Mouse (Mus musculus): ENCODE data around the gene Gldc. TPM values are rescaled to one million over a fixed set of nuclear protein-coding genes. Genes with fewer than 3 reads are reported as not detected.
A peak's percentile ranks its signal among the peaks of the same experiment; 100 is the strongest.
"Not testable (repeated sequence)": the region's sequence is repeated elsewhere in the genome, so short reads cannot be mapped to it uniquely, and the experiment has no call there.

Gene Gldc
- polyA plus RNA-seq (2015; fragmentation: Nextera tagmentation; extraction: Ambion mirVana) = 0.07 and 0.10 TPM in 2 replicates

- no peak within 1 kb of the TSS for H3K9ac ChIP-seq (replicated peaks; ENCODE audit: low read depth)
- TF ChIP-seq CTCF (IDR thresholded peaks at IDR 0.05) = no peak
- TF ChIP-seq EP300 (IDR thresholded peaks at IDR 0.05) = no peak
- H3K27ac ChIP-seq (ENCODE audit: low read length) = no peak within 1 kb of the TSS
- H3K4me2 ChIP-seq (replicated peaks; ENCODE audit: low read depth, low read length) = peak within 1 kb of the TSS; percentile 75
- no peaks in the 10 kb centered on the region for H3K9me3 ChIP-seq (ENCODE audit: low read length)
- ATAC-seq = peak; percentile 74
- WGBS = 2% methylated on average over 11 of the region's 53 CpGs
- peak within 1 kb of the TSS; percentile 46 for H3K4me3 ChIP-seq (ENCODE audit: low read depth, low read length)
- peak; percentile 32 for DNase-seq (ENCODE audit: low spot score)
- no peaks in the 10 kb centered on the region for H3K36me3 ChIP-seq (ENCODE audit: insufficient read depth, low read length)
- H3K27me3 ChIP-seq (replicated peaks; ENCODE audit: insufficient read depth, low read length) = 0 out of 2 replicates have a peak, but pooled peaks cover 25% of the 10 kb centered on the region
- no peaks in the 10 kb centered on the region; the same call in none of the 2 replicates for H3K4me1 ChIP-seq (ENCODE audit: insufficient read depth, low read depth, low read length)
Measured at GRCm38 (mm10) chr19:30174919-30175571, at the start of gene Gldc. Gene Gldc (minus strand): TSS chr19:30175429.

- not testable (repeated sequence) for DNase-seq (ENCODE audit: low spot score); H3K4me1 ChIP-seq (ENCODE audit: insufficient read depth, low read depth, low read length); H3K27ac ChIP-seq (ENCODE audit: low read length); H3K36me3 ChIP-seq (ENCODE audit: insufficient read depth, low read length); H3K9me3 ChIP-seq (ENCODE audit: low read length); H3K9ac ChIP-seq (replicated peaks; ENCODE audit: low read depth); H3K4me3 ChIP-seq (ENCODE audit: low read depth, low read length); H3K4me2 ChIP-seq (replicated peaks; ENCODE audit: low read depth, low read length); H3K27me3 ChIP-seq (replicated peaks; ENCODE audit: insufficient read depth, low read length); ATAC-seq
- 39% methylated on average over 8 of the region's 8 CpGs for WGBS
Measured at GRCm38 (mm10) chr19:30222593-30222992, 47.4 kb upstream of the Gldc start.

DNA sequence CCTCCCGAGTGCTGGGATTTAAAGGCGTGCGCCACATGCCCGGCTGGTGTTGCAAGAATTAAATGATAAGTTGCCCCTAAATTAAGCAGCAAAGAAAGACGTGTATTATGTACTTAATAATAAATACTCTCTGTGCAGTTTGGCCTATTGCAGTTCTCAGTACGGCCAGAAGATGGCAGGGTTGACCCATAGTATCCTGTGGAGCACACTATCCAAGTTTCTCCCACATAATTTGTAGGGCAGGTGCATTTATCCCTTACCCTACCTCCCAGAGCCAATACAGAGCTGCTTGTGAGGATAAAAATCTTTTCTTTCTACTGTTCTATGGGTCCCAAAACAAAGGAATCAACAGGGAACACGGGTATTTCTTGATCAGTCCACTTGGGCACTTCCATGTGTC is 42.1 kb upstream of the Gldc start:
- H3K4me2 ChIP-seq (replicated peaks; ENCODE audit: low read depth, low read length) = no peak overlapping the region
- DNase-seq (ENCODE audit: low spot score) (peak; percentile 33), ATAC-seq (0 out of 2 replicates have a peak, but pooled peaks have one; percentile 16)
- H3K36me3 ChIP-seq (ENCODE audit: insufficient read depth, low read length) = no peaks in the 10 kb centered on the region
- TF ChIP-seq CTCF (IDR thresholded peaks at IDR 0.05) = peak; percentile 86
- TF ChIP-seq EP300 (IDR thresholded peaks at IDR 0.05) = no peak
- no peaks in the 10 kb centered on the region for H3K4me1 ChIP-seq (ENCODE audit: insufficient read depth, low read depth, low read length)
- H3K4me3 ChIP-seq (ENCODE audit: low read depth, low read length) = no peak overlapping the region
- H3K27ac ChIP-seq (ENCODE audit: low read length) = no peak overlapping the region
- WGBS = 18% methylated on average over 7 of the region's 7 CpGs
- H3K9me3 ChIP-seq (ENCODE audit: low read length) = no peaks in the 10 kb centered on the region
- no peaks in the 10 kb centered on the region for H3K27me3 ChIP-seq (replicated peaks; ENCODE audit: insufficient read depth, low read length)
- no peak overlapping the region for H3K9ac ChIP-seq (replicated peaks; ENCODE audit: low read depth)

DNA sequence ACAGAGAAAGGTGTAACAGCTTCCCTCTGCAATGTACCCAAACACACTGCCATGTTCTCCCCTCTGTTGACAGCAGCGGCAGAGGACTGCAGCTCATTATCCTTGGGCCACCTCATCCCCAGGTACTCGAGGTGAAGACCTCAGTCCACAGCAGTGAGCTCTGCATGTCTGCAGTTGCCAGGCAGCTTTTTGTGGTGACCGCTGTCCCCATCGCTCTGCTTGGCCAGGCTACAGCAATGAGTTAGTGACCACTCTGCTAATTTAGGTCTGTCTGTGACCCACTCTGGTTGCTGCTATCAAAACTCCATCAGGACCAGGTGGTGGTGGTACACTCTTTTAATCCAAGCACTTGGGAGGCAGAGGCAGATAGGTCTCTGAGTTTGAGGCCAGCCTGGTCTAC is 41.0 kb upstream of the Gldc start:
- H3K27ac ChIP-seq (ENCODE audit: low read length) = no peak overlapping the region
- no peaks in the 10 kb centered on the region for H3K27me3 ChIP-seq (replicated peaks; ENCODE audit: insufficient read depth, low read length)
- H3K36me3 ChIP-seq (ENCODE audit: insufficient read depth, low read length) = no peaks in the 10 kb centered on the region
- ATAC-seq (no peak), DNase-seq (ENCODE audit: low spot score) (no peak)
- H3K4me2 ChIP-seq (replicated peaks; ENCODE audit: low read depth, low read length) = no peak overlapping the region
- no peaks in the 10 kb centered on the region for H3K4me1 ChIP-seq (ENCODE audit: insufficient read depth, low read depth, low read length)
- no peak for TF ChIP-seq EP300 (IDR thresholded peaks at IDR 0.05)
- H3K9ac ChIP-seq (replicated peaks; ENCODE audit: low read depth) = no peak overlapping the region
- WGBS = 66% methylated on average over 4 of the region's 4 CpGs
- no peak overlapping the region for H3K4me3 ChIP-seq (ENCODE audit: low read depth, low read length)
- H3K9me3 ChIP-seq (ENCODE audit: low read length) = no peaks in the 10 kb centered on the region

- WGBS = 65% methylated on average over 2 of the region's 2 CpGs
- not testable (repeated sequence) for H3K4me2 ChIP-seq (replicated peaks; ENCODE audit: low read depth, low read length); H3K27ac ChIP-seq (ENCODE audit: low read length); DNase-seq (ENCODE audit: low spot score); H3K27me3 ChIP-seq (replicated peaks; ENCODE audit: insufficient read depth, low read length); ATAC-seq; H3K9me3 ChIP-seq (ENCODE audit: low read length); H3K9ac ChIP-seq (replicated peaks; ENCODE audit: low read depth); H3K4me3 ChIP-seq (ENCODE audit: low read depth, low read length); H3K36me3 ChIP-seq (ENCODE audit: insufficient read depth, low read length); H3K4me1 ChIP-seq (ENCODE audit: insufficient read depth, low read depth, low read length)
Measured at GRCm38 (mm10) chr19:30215736-30216135, 40.5 kb upstream of the Gldc start.

DNA sequence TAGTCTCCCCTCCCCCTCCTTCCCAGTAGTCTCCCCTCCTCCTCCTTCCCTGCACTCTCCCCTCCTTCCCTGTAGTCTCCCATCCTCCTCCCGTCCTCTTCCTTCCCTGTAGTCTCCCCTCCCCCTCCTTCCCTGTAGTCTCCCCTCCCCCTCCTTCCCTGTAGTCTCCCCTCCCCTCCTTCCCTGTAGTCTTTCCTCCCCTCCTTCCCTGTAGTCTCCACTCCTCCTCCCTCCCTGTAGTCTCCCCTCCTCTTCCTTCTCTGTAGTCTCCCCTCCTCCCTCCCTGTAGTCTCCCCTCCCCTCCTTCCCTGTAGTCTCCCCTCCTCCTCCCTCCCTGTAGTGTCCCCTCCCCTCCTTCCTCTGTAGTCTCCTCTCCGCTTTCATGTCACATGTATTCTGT is 38.8 kb upstream of the Gldc start:
- H3K4me3 ChIP-seq (ENCODE audit: low read depth, low read length) = no peak overlapping the region
- no peaks in the 10 kb centered on the region for H3K36me3 ChIP-seq (ENCODE audit: insufficient read depth, low read length)
- no peaks in the 10 kb centered on the region for H3K27me3 ChIP-seq (replicated peaks; ENCODE audit: insufficient read depth, low read length)
- no peak for TF ChIP-seq CTCF (IDR thresholded peaks at IDR 0.05)
- no peak for TF ChIP-seq EP300 (IDR thresholded peaks at IDR 0.05)
- no peaks in the 10 kb centered on the region for H3K4me1 ChIP-seq (ENCODE audit: insufficient read depth, low read depth, low read length)
- no peak overlapping the region for H3K27ac ChIP-seq (ENCODE audit: low read length)
- H3K4me2 ChIP-seq (replicated peaks; ENCODE audit: low read depth, low read length) = no peak overlapping the region
- 42% methylated on average over 2 of the region's 2 CpGs for WGBS
- ATAC-seq (no peak), DNase-seq (ENCODE audit: low spot score) (no peak)
- H3K9me3 ChIP-seq (ENCODE audit: low read length) = no peaks in the 10 kb centered on the region
- no peak overlapping the region for H3K9ac ChIP-seq (replicated peaks; ENCODE audit: low read depth)

DNA sequence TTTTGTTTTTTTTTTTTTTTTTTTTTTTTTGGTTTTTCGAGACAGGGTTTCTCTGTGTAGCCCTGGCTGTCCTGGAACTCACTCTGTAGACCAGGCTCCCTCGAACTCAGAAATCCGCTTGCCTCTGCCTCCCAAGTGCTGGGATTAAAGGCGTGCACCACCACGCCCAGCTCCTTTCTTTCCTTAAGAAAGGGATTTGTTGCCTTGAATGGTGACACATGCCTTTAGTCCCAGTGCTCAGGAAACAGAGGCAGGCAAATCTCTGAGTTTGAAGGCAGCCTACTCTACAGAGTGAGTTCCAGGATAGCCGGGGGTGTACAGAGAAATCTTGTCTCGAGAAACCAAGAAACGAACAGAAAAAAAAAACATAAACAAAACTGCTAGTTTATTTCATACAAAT is 33.8 kb upstream of the Gldc start:
- not testable (repeated sequence) for H3K27me3 ChIP-seq (replicated peaks; ENCODE audit: insufficient read depth, low read length); H3K4me3 ChIP-seq (ENCODE audit: low read depth, low read length); H3K36me3 ChIP-seq (ENCODE audit: insufficient read depth, low read length); H3K27ac ChIP-seq (ENCODE audit: low read length); H3K9ac ChIP-seq (replicated peaks; ENCODE audit: low read depth); H3K4me1 ChIP-seq (ENCODE audit: insufficient read depth, low read depth, low read length); ATAC-seq; H3K4me2 ChIP-seq (replicated peaks; ENCODE audit: low read depth, low read length); H3K9me3 ChIP-seq (ENCODE audit: low read length); DNase-seq (ENCODE audit: low spot score)
- 78% methylated on average over 8 of the region's 8 CpGs for WGBS

All from lung, postnatal 0 days (tissue).